Mouse (Mus musculus): Measurements from ENCODE around the gene Fdxacb1.

Gene Fdxacb1

GRCm38 (mm10) chr9:50808471-50808870 is 40.4 kb downstream of the Fdxacb1 start:
- DNase-seq: peak; percentile 13 to 49

DNA sequence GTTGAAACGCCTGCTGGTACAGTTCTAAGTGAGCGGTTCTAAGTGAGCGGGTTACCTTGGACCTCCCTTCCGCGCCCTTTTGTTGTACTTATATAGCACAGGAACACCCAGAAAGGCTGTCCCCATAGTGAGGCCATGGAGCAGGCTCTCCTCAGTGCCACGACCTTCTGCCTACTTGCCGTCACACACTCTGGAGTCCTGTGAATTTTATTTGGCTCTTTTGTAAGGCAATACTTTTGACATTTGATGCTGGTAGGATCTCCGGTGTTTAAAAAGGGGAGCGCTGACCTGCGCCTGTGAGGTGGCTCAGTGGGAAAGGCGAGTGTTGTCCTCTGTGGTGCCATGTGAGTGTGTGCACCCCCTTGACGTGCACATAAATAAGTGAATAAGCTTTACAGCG is 41.1 kb downstream of the Fdxacb1 start:
- DNase-seq: no peak

GRCm38 (mm10) chr9:50811187-50811586 is 43.2 kb downstream of the Fdxacb1 start:
- DNase-seq: no peak

GRCm38 (mm10) chr9:50811746-50812145 is 43.7 kb downstream of the Fdxacb1 start:
- no peak for DNase-seq

DNA sequence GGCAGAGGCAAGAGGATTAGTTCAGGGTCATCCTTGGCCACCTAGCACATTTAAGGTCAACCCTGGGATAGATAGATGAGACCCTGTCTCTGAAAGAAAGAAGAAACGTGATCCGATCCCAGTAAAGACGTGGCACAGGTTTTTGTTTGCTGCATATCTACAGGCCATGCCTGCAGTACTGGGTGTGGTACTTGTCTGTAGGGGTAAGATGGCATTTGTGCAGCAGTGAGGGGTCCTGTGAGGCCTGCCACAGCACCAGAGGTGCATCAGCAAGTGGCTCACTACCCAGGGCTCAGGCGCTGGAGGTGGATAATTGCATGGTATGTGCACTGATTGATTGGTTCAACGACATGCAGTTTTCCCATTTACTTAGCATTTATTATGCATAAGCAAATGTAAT is 45.8 kb downstream of the Fdxacb1 start:
- no peak for DNase-seq

- DNase-seq: no peak
Measured at GRCm38 (mm10) chr9:50815666-50816065, 47.6 kb downstream of the Fdxacb1 start.

GRCm38 (mm10) chr9:50816512-50816911 is 48.5 kb downstream of the Fdxacb1 start:
- DNase-seq: peak in 1 of 2 experiments; percentile 4

DNA sequence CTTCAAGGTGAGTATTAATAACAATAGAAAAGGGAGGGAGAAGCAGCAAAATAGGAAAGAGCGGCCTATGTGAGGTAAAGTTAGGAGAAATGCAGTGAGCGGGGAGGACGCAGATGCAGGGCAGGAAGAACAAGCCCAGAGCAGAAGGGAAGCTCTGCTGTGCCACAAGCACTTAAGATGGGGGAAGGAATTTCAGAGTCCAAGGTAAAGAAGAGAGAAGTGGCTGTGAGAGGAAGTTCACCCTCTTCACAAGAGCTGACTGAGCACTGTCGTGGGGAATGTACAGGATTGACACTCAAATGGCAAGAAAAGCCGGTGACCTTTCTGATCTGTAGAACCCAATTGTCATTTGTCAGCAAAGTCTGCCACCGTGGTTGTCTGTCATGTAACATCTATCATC is 50.0 kb downstream of the Fdxacb1 start:
- DNase-seq: no peak

DNA sequence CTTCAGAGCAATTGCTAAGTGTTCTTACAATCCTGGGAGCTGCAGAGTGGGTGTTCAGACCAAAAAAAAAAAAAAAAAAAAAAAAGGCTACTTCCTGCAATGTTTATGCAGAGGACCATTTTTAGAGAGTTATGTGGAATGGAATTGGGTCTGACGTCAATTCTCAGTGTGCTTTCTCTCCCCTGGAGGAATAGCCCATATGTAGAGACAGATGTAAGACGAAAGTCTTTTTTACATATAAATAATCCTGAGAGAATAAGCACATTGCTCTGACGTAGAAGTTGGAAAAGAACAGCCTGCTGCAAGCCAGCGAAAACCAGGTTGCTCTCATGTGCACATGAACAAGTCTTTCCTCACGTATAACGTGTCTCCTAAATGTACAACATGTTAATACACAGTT is 51.7 kb downstream of the Fdxacb1 start:
- DNase-seq: no peak

GRCm38 (mm10) chr9:50821651-50822050 is 53.6 kb downstream of the Fdxacb1 start:
- peak in 1 of 2 experiments; percentile 5 for DNase-seq

DNA sequence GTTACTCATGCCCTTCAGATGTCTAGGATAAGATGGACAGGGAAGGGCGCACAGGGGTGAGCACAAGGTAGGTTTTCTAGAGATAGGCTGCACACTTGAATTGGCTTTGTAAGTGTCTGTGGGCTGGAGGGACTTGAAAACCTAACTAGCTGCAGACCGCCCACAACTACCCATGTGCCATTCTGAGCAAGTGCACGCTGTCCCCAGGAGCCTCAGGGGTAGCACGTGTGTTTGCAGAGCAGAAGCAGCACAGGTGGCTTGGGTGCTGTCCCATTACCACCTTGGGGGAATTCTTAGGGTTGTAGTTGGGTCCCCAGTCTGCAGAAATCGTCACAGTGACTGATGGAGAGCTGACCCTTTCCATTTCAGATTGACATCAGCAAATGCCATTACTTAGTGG is 54.2 kb downstream of the Fdxacb1 start:
- peak in 1 of 2 experiments; percentile 18 for DNase-seq
